Mouse (Mus musculus): ENCODE measurements around the gene 2200002J24Rik. TPM values are rescaled to one million over a fixed set of nuclear protein-coding genes. Genes with fewer than 3 reads are reported as not detected.
"Not testable (repeated sequence)": the region's sequence is repeated elsewhere in the genome, so short reads cannot be mapped to it uniquely, and the experiment has no call there.

Gene 2200002J24Rik
- polyA plus RNA-seq, 1 experiment from 2014 or later = not detected

DNA sequence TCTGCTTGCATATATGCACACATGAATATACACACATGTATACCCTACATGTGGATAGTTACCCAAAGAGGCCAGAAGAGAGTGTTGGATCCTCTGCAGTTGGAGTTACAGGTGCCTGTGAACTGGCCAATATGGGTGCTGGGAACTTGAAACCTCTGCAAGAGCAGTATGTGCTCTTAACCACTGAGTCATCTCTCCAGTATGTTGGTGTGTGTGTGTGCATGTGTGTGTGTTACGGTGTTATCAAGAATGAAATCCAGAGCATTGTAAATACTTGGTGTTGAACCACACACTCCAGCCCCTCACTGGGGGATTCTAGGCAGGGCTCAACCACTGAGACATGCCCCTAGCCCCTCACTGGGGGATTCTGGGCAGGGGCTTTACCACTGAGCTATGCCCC lies 8.7 kb downstream of the 2200002J24Rik start:
- Histone ChIP-seq H3K4me3 (no peak overlapping the region), H3K27me3 (ENCODE audit: low read depth, poor library complexity, severe bottlenecking) (no peaks in the 10 kb centered on the region), H3K9me3 (replicated peaks) (no peaks in the 10 kb centered on the region), H3K4me1 (no peaks in the 10 kb centered on the region), H3K27ac (replicated peaks) (no peak overlapping the region), H3K36me3 (no peaks in the 10 kb centered on the region)
- DNase-seq (ENCODE audit: low spot score) = no peak
- 92% methylated on average over 1 of the region's 1 CpGs for WGBS

DNA sequence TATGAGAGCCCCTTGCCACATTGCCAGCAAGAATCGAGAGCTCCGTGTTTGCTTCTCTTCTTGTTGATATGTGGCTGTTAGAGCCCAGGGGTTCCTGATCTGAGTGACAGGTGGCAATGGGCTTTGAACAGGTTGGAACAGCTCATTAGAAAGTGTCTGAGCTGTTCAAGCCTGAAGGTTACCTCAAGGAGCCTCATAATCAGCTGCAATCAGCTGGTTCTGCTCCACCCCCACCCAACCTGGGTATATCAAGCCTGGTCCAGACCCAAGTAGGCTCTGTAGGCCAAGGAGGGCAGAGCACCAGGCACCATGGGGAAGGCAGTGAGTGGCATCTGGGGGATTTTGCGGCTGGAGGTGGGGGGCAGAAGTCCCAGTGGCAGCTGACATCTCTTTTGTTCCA lies 13.2 kb downstream of the 2200002J24Rik start, which contains the start of gene Atp4a:
Gene Atp4a, plus strand, starts transcription at position 268 of the 400 bp plus-strand sequence.
- Histone ChIP-seq H3K27me3 (ENCODE audit: low read depth, poor library complexity, severe bottlenecking) (peaks cover 22% of the 10 kb centered on the region), H3K27ac (replicated peaks) (no peak within 1 kb of the TSS), H3K36me3 (no peaks in the 10 kb centered on the region), H3K4me3 (no peak within 1 kb of the TSS), H3K4me1 (peaks cover 5% of the 10 kb centered on the region), H3K9me3 (replicated peaks) (no peaks in the 10 kb centered on the region)
- 90% methylated on average over 3 of the region's 3 CpGs for whole genome bisulfite sequencing
- DNase-seq (ENCODE audit: low spot score) = no peak

DNA sequence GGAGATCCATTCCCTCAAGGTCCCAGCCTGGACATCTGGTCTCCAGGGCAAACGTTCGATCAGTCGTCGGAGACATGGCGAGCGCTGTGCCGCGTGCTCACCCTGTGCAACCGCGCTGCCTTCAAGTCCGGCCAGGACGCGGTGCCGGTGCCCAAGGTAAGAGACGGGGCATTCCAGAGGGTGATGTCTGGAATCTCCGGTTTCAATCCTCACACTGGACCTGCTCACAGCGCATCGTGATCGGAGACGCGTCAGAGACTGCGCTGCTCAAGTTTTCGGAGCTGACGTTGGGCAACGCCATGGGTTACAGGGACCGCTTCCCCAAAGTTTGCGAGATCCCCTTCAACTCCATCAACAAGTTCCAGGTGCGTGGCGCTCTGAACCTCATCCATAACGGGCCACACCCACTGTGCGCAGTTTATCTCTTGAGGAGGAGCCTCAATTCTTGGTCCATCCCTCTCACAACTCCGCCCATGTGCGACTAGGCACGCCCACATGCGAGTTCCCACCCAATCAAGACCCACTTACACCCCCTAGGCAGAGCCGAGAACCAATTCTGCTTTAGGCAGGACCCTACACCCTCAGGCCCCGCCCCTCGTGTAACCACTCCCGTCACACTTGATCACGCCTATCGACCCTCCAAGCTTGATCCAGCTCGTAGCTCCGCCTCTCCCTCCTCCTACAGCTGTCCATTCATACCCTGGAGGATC lies 18.4 kb downstream of the 2200002J24Rik start:
- H3K36me3 ChIP-seq = no peaks in the 10 kb centered on the region
- peak overlapping the region; percentile 54 for H3K4me3 ChIP-seq
- H3K27me3 ChIP-seq (ENCODE audit: low read depth, poor library complexity, severe bottlenecking) = peaks cover 46% of the 10 kb centered on the region
- no peaks in the 10 kb centered on the region for H3K9me3 ChIP-seq (replicated peaks)
- DNase-seq (ENCODE audit: low spot score) = peak; percentile 91
- H3K27ac ChIP-seq (replicated peaks) = 0 out of 2 replicates have a peak overlapping the region, but pooled peaks have one; percentile 60
- H3K4me1 ChIP-seq = peaks cover 20% of the 10 kb centered on the region
- 3% methylated on average over 43 of the region's 43 CpGs for WGBS

DNA sequence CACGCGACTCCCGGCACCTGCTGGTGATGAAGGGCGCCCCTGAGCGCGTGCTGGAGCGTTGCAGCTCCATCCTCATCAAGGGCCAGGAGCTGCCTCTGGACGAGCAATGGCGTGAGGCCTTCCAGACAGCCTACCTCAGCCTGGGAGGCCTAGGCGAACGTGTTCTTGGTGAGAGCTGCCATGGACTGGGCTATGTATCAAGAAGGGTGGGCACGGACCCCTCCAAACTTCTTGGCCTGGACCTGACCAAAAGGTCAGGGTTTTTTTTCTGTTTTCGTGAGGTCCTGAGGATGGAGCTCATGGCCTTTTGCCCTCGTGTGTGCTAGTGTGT lies 19.0 kb downstream of the 2200002J24Rik start:
- Histone ChIP-seq H3K27me3 (ENCODE audit: low read depth, poor library complexity, severe bottlenecking) (peaks cover 46% of the 10 kb centered on the region), H3K4me3 (peak overlapping the region; percentile 54), H3K9me3 (replicated peaks) (no peaks in the 10 kb centered on the region), H3K36me3 (no peaks in the 10 kb centered on the region), H3K27ac (replicated peaks) (peak overlapping the region; percentile 60; the same call in 1 of the 2 replicates), H3K4me1 (peaks cover 20% of the 10 kb centered on the region)
- WGBS = 9% methylated on average over 14 of the region's 14 CpGs
- no peak for DNase-seq (ENCODE audit: low spot score)

DNA sequence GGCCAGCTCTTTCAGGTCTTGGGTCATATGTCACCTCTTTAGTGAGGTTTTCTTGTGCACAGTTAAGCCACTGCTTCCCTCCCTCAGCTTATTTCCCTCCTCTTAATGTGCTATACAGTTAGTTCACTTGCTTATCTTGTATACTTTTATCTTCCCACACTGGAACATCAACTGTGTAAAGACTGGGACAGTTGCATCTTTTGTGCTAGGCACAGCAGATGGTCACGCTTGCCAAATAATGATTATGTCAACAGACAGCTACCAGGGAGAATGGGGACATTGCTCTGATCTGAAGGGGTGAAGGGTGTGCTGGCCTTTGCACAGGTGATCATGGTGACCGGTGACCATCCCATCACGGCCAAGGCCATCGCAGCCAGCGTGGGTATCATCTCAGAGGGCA lies 20.9 kb downstream of the 2200002J24Rik start:
- Histone ChIP-seq H3K27me3 (ENCODE audit: low read depth, poor library complexity, severe bottlenecking) (peaks cover 46% of the 10 kb centered on the region), H3K4me1 (peaks cover 27% of the 10 kb centered on the region), H3K9me3 (replicated peaks) (no peaks in the 10 kb centered on the region), H3K4me3 (no peak overlapping the region), H3K36me3 (no peaks in the 10 kb centered on the region), H3K27ac (replicated peaks) (no peak overlapping the region)
- DNase-seq (ENCODE audit: low spot score) = no peak
- whole genome bisulfite sequencing = 93% methylated on average over 5 of the region's 5 CpGs

GRCm38 (mm10) chr7:30721286-30721685 lies 22.6 kb downstream of the 2200002J24Rik start:
- H3K9me3 ChIP-seq (replicated peaks) = no peaks in the 10 kb centered on the region
- peaks cover under 1% of the 10 kb centered on the region for H3K36me3 ChIP-seq
- H3K4me3 ChIP-seq = no peak overlapping the region
- no peak overlapping the region for H3K27ac ChIP-seq (replicated peaks)
- no peak for DNase-seq (ENCODE audit: low spot score)
- peaks cover 30% of the 10 kb centered on the region for H3K27me3 ChIP-seq (ENCODE audit: low read depth, poor library complexity, severe bottlenecking)
- peaks cover 33% of the 10 kb centered on the region for H3K4me1 ChIP-seq
- WGBS = 84% methylated on average over 7 of the region's 7 CpGs

- Histone ChIP-seq H3K9me3 (replicated peaks) (no peaks in the 10 kb centered on the region), H3K36me3 (peaks cover 17% of the 10 kb centered on the region), H3K27me3 (ENCODE audit: low read depth, poor library complexity, severe bottlenecking) (peaks cover 13% of the 10 kb centered on the region; the same call in 1 of the 2 replicates), H3K27ac (replicated peaks) (no peak overlapping the region), H3K4me1 (peaks cover 23% of the 10 kb centered on the region), H3K4me3 (no peak overlapping the region)
- 78% methylated on average over 6 of the region's 6 CpGs for WGBS
- DNase-seq (ENCODE audit: low spot score) = no peak
Observed at GRCm38 (mm10) chr7:30723274-30723953, 24.7 kb downstream of the 2200002J24Rik start.

GRCm38 (mm10) chr7:30728214-30728613 lies 29.5 kb downstream of the 2200002J24Rik start:
- Histone ChIP-seq H3K9me3 (replicated peaks) (no peaks in the 10 kb centered on the region), H3K27ac (replicated peaks) (no peak overlapping the region), H3K36me3 (peaks cover 35% of the 10 kb centered on the region), H3K4me1 (peaks cover 36% of the 10 kb centered on the region), H3K27me3 (ENCODE audit: low read depth, poor library complexity, severe bottlenecking) (no peaks in the 10 kb centered on the region), H3K4me3 (peak overlapping the region; percentile 86)
- 86% methylated on average over 6 of the region's 6 CpGs for WGBS
- DNase-seq (ENCODE audit: low spot score) = no peak

- no peaks in the 10 kb centered on the region for H3K27me3 ChIP-seq (ENCODE audit: low read depth, poor library complexity, severe bottlenecking)
- H3K4me1 ChIP-seq = peaks cover 33% of the 10 kb centered on the region
- peaks cover 41% of the 10 kb centered on the region for H3K36me3 ChIP-seq
- 10% methylated on average over 26 of the region's 26 CpGs for WGBS
- no peak for DNase-seq (ENCODE audit: low spot score)
- peak overlapping the region; percentile 91 for H3K27ac ChIP-seq (replicated peaks)
- H3K4me3 ChIP-seq = peak overlapping the region; percentile 86
- H3K9me3 ChIP-seq (replicated peaks) = no peaks in the 10 kb centered on the region
Observed at GRCm38 (mm10) chr7:30728739-30729395, 30.1 kb downstream of the 2200002J24Rik start.

- peaks cover 30% of the 10 kb centered on the region for H3K4me1 ChIP-seq
- H3K9me3 ChIP-seq (replicated peaks) = no peaks in the 10 kb centered on the region
- peak within 1 kb of the TSS; percentile 86 for H3K4me3 ChIP-seq
- under 1% methylated on average over 60 of the region's 60 CpGs for WGBS
- peak within 1 kb of the TSS; percentile 91 for H3K27ac ChIP-seq (replicated peaks)
- peaks cover 48% of the 10 kb centered on the region for H3K36me3 ChIP-seq
- no peaks in the 10 kb centered on the region for H3K27me3 ChIP-seq (ENCODE audit: low read depth, poor library complexity, severe bottlenecking)
- peak; percentile 94 for DNase-seq (ENCODE audit: low spot score)
Observed at GRCm38 (mm10) chr7:30729396-30730063, 30.8 kb downstream of the 2200002J24Rik start, which contains the start of gene Tmem147. Gene Tmem147, minus strand, starts transcription at chr7:30729540.

DNA sequence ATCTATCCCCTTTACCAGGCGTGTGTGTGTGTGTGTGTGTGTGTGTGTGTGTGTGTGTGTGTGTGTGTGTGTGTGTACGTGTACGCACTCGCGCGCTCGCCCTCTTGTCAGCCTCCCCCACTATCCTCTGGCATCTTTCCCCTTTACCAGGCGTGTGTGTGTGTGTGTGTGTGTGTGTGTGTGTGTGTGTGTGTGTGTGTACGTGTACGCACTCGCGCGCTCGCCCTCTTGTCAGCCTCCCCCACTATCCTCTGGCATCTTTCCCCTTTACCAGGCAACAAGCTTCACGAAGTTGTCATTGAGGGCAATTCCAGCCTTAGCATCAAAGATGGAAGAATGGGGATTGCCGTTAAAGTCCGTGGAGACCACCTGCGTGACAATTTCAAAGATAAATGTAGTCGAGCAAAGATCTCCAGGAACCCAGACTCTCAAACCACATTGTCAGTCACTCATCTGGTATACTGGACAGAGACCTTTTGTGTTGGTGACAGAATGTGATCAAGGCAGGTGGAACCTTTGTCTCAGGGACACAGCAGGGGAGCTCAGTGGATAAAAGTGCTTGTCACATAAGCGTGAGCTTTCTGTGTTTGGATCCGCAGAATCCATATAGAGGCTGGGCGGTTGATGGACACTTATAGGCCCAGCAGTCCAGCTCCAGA lies 31.5 kb downstream of the 2200002J24Rik start:
- peak overlapping the region; percentile 91 for H3K27ac ChIP-seq (replicated peaks)
- not testable (repeated sequence) for DNase-seq (ENCODE audit: low spot score)
- WGBS = 44% methylated on average over 9 of the region's 22 CpGs

DNA sequence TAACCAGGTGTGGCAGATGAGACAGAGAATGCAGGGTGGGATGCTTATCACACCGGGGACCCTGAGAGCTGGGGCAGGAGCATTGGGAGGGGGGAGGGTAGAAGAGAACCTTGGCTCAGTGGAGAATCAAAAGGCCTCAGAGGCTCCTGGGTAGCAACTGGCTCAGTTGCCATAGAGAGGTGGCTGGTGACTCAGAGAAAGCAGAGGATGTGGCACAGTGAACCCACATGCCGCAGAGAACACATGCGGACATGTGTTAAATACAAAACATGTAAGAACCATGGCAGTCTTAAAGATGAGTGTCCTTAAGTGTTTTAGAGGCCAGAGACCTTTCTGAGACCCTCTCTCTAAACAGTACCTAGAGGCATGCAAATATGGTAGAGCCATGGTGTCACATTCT lies 37.5 kb downstream of the 2200002J24Rik start:
- no peak for DNase-seq (ENCODE audit: low spot score)
- Histone ChIP-seq H3K9me3 (replicated peaks) (no peaks in the 10 kb centered on the region), H3K4me1 (no peaks in the 10 kb centered on the region), H3K27ac (replicated peaks) (no peak overlapping the region), H3K36me3 (peaks cover 79% of the 10 kb centered on the region), H3K4me3 (no peak overlapping the region), H3K27me3 (ENCODE audit: low read depth, poor library complexity, severe bottlenecking) (no peaks in the 10 kb centered on the region)
- WGBS = 91% methylated on average over 3 of the region's 3 CpGs

More for the DNA sequence above, 31.5 kb downstream of the 2200002J24Rik start:
- not testable (repeated sequence) for H3K27me3 ChIP-seq (ENCODE audit: low read depth, poor library complexity, severe bottlenecking); H3K9me3 ChIP-seq (replicated peaks)
- H3K36me3 ChIP-seq = peaks cover 53% of the 10 kb centered on the region
- H3K4me1 ChIP-seq = peaks cover 24% of the 10 kb centered on the region
- H3K4me3 ChIP-seq = peak overlapping the region; percentile 86
